Mouse (Mus musculus): ENCODE measurements around the gene Snx12. TPM values are rescaled to one million over a fixed set of nuclear protein-coding genes. Genes with fewer than 3 reads are reported as not detected.

Gene Snx12
- polyA plus RNA-seq, 1 experiment = 33.6 TPM

- no peak for TF ChIP-seq GATA1 (IDR thresholded peaks at IDR 0.05; ENCODE audit: low read length)
Measured at GRCm38 (mm10) chrX:101168425-101168824, 53.9 kb downstream of the Snx12 start.

GRCm38 (mm10) chrX:101163739-101164138, 58.6 kb downstream of the Snx12 start:
- TF ChIP-seq GATA1 (IDR thresholded peaks at IDR 0.05; ENCODE audit: low read length) = no peak

DNA sequence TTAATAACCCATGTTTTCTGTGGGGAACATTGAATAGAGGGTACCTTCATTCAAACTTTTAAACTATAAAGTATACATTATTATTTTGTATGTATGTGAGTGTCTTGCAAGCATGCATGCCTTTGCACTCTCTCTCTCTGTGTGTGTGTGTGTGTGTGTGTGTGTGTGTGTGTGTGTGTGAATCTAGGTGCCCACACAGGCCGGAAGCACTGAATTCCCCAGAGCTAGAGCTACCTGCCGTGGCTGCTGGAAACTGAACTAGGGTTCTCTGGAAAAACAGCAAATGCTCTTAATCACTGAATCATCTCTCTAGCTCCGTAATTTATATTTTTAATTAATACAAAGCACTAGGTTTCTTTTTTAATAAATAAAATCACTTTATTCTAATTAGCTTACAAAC, 59.1 kb downstream of the Snx12 start:
- no peak for TF ChIP-seq GATA1 (IDR thresholded peaks at IDR 0.05; ENCODE audit: low read length)

- no peak for TF ChIP-seq GATA1 (IDR thresholded peaks at IDR 0.05; ENCODE audit: low read length)
Measured at GRCm38 (mm10) chrX:101162532-101162931, 59.8 kb downstream of the Snx12 start.

- TF ChIP-seq GATA1 (IDR thresholded peaks at IDR 0.05; ENCODE audit: low read length) = no peak
Measured at GRCm38 (mm10) chrX:101157488-101157887, 64.9 kb downstream of the Snx12 start.

GRCm38 (mm10) chrX:101156369-101156768, 66.0 kb downstream of the Snx12 start:
- no peak for TF ChIP-seq GATA1 (IDR thresholded peaks at IDR 0.05; ENCODE audit: low read length)

- TF ChIP-seq GATA1 (IDR thresholded peaks at IDR 0.05; ENCODE audit: low read length) = no peak
Measured at GRCm38 (mm10) chrX:101147506-101147905, 74.9 kb downstream of the Snx12 start.

DNA sequence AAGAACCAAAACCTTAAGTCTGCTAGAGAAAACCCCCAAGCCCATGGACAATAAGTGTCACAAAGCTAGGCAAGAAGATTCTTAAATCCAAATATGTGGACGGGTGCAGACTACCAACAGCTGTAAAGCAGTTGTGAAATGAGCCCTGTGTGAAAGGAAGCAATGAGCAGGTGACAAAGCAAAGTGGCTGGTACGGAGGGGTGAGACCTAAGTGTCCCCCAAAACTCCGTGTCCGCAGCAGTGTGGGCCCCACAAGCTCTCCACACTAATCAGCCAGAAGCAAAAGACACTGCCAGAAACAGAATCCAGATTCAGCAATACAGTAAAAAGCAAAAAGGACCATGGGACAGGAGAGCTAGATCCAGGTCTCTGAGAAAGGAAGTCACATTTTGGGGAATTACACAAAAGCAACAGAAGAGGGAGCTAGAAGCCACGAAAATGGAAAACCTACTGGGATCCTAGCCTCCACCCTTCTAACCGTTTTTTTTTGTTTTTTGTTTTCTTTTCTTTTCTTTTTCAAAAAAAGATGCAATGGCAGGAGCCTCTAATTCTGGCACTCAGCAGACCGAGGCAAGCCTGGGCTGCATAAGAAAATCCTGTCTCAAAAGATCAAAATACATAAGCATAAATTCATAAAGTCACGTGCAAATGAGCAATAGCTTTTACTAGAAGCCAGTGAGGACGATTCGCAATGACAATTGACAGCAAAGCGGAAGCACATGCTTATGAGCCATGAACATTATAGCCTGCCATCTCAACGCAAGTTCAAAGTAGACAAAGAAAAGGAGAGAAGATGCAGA, 90.2 kb downstream of the Snx12 start:
- TF ChIP-seq GATA1 (IDR thresholded peaks at IDR 0.05; ENCODE audit: low read length) = no peak

GRCm38 (mm10) chrX:101131001-101131400, 91.4 kb downstream of the Snx12 start:
- no peak for TF ChIP-seq GATA1 (IDR thresholded peaks at IDR 0.05; ENCODE audit: low read length)

GRCm38 (mm10) chrX:101128559-101128958, 93.8 kb downstream of the Snx12 start:
- no peak for TF ChIP-seq GATA1 (IDR thresholded peaks at IDR 0.05; ENCODE audit: low read length)

GRCm38 (mm10) chrX:101126977-101127376, 95.4 kb downstream of the Snx12 start:
- no peak for TF ChIP-seq GATA1 (IDR thresholded peaks at IDR 0.05; ENCODE audit: low read length)

- no peak for TF ChIP-seq GATA1 (IDR thresholded peaks at IDR 0.05; ENCODE audit: low read length)
Measured at GRCm38 (mm10) chrX:101126474-101126955, 95.8 kb downstream of the Snx12 start.

GRCm38 (mm10) chrX:101120546-101120945, 101.8 kb downstream of the Snx12 start:
- no peak for TF ChIP-seq GATA1 (IDR thresholded peaks at IDR 0.05; ENCODE audit: low read length)

- no peak for TF ChIP-seq GATA1 (IDR thresholded peaks at IDR 0.05; ENCODE audit: low read length)
Measured at GRCm38 (mm10) chrX:101085920-101086319, 136.4 kb downstream of the Snx12 start, which contains the start of gene Slc7a3. TSS of gene Slc7a3 (minus strand) at chrX:101086020.

GRCm38 (mm10) chrX:101084192-101084591, 138.2 kb downstream of the Snx12 start:
- no peak for TF ChIP-seq GATA1 (IDR thresholded peaks at IDR 0.05; ENCODE audit: low read length)

- TF ChIP-seq GATA1 (IDR thresholded peaks at IDR 0.05; ENCODE audit: low read length) = no peak
Measured at GRCm38 (mm10) chrX:101065245-101065644, 157.1 kb downstream of the Snx12 start.

DNA sequence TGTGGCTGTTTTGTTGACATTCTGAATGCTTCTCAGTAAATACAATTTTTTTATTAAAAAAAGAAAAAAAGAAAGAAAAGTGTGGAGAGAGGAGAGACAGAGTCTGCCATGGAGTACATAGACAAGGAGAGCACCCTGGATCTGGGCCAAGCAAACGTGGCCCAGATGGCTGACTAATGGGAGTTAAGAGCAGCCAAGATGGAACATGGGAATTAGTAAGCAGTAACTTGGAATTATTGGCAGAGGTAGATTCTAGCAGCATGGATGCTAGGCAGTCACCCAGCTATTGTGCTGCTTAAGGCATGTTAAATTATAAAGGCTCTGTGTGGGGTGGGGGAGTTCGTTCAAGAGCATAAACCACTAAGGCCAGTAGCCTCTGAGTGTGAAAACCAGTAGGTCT, 158.9 kb downstream of the Snx12 start:
- TF ChIP-seq GATA1 (IDR thresholded peaks at IDR 0.05; ENCODE audit: low read length) = no peak

Measured in G1E-ER4 (cell line).